ENCODE assay signal across 8 mouse cellular contexts in genomic region chr2:128296897-128297296, GRCm38 (mm10).
DNase-seq lines count a peak whose midpoint lies in the region; ATAC-seq and TF ChIP-seq lines count a peak whose summit lies in the region.

No protein-coding gene starts in this region.

- intact Hi-C loops in heart, postnatal 14 days (cut with DNase I), result no loop called here

- H3K27me3 ChIP-seq in megakaryocyte, embryonic 14.5 days (replicated peaks), result peaks cover 12% of the 10 kb centered on the region
- H3K27me3 ChIP-seq in midbrain, embryonic 14.5 days (ENCODE audit: control insufficient read depth, insufficient read depth, low read length), result no peaks in the 10 kb centered on the region

- no peak overlapping the region for H3K4me3 ChIP-seq in embryonic fibroblast, embryonic 13.5 days (ENCODE audit: insufficient read depth, low read length)
- peak overlapping the region; percentile 51 for H3K4me3 ChIP-seq in megakaryocyte, embryonic 14.5 days (replicated peaks)
- H3K4me3 ChIP-seq in midbrain, embryonic 14.5 days (replicated peaks; ENCODE audit: low read depth, low read length), result no peak overlapping the region

- H3K4me1 ChIP-seq in embryonic fibroblast, embryonic 13.5 days (ENCODE audit: control insufficient read depth, insufficient read depth, low read length), result peaks cover 11% of the 10 kb centered on the region
- H3K4me1 ChIP-seq in megakaryocyte, embryonic 14.5 days, result peaks cover 50% of the 10 kb centered on the region
- no peaks in the 10 kb centered on the region for H3K4me1 ChIP-seq in midbrain, embryonic 14.5 days (ENCODE audit: control insufficient read depth, insufficient read depth, low read length)

- no peak overlapping the region for H3K9ac ChIP-seq in midbrain, embryonic 14.5 days (replicated peaks; ENCODE audit: low read length)

- TF ChIP-seq CTCF in embryonic fibroblast, embryonic 13.5 days (IDR thresholded peaks at IDR 0.05; ENCODE audit: borderline replicate concordance, insufficient read depth, low read length), result no peak

- WGBS in midbrain, embryonic 14.5 days, result 83% methylated on average over 5 of the region's 5 CpGs

- H3K9me3 ChIP-seq in megakaryocyte, embryonic 14.5 days, result peaks cover 8% of the 10 kb centered on the region
- H3K9me3 ChIP-seq in midbrain, embryonic 14.5 days (ENCODE audit: control insufficient read depth, low read length), result peaks cover 4% of the 10 kb centered on the region; the same call in 1 of the 2 replicates

- peak overlapping the region; percentile 3; the same call in 1 of the 2 replicates for H3K27ac ChIP-seq in embryonic fibroblast, embryonic 13.5 days (ENCODE audit: insufficient read depth, low read length)
- no peak overlapping the region for H3K27ac ChIP-seq in midbrain, embryonic 14.5 days (replicated peaks; ENCODE audit: low read depth, low read length)

- H3K36me3 ChIP-seq in megakaryocyte, embryonic 14.5 days (replicated peaks; ENCODE audit: low read length), result no peaks in the 10 kb centered on the region
- H3K36me3 ChIP-seq in midbrain, embryonic 14.5 days (ENCODE audit: control insufficient read depth, insufficient read depth, low read length), result no peaks in the 10 kb centered on the region

- ATAC-seq in midbrain, embryonic 14.5 days (ENCODE audit: low FRiP score, low TSS enrichment), result no peak
- no peak for ATAC-seq in frontal cortex, adult (ENCODE audit: low TSS enrichment)

- peak; percentile 95 for DNase-seq in heart, adult 11 months
- DNase-seq in heart, postnatal 14 days, result no peak
- DNase-seq in 416B (ENCODE audit: low read depth), result peak; percentile 68
- DNase-seq in midbrain, embryonic 14.5 days, result no peak
- DNase-seq in gastrocnemius, adult 8-10 months (ENCODE audit: low spot score in 2 of 2), result no peak

- H3K4me2 ChIP-seq in midbrain, embryonic 14.5 days (ENCODE audit: low read length), result no peak overlapping the region

- no peak for TF ChIP-seq POLR2A in embryonic fibroblast, embryonic 13.5 days (IDR thresholded peaks at IDR 0.05; ENCODE audit: low read depth, low read length)

Comparison
In these comparisons a context has a peak if more than half of its experiments do, and no peak if none do; other contexts are left out.
1. DNase-seq: peak in heart, adult 11 months (single experiment) and 416B (single experiment); none in heart, postnatal 14 days (0 of 2), midbrain, embryonic 14.5 days (single experiment) and gastrocnemius, adult 8-10 months (0 of 2).